Mouse (Mus musculus): Measurements from ENCODE around the gene Gm5478.

DNA sequence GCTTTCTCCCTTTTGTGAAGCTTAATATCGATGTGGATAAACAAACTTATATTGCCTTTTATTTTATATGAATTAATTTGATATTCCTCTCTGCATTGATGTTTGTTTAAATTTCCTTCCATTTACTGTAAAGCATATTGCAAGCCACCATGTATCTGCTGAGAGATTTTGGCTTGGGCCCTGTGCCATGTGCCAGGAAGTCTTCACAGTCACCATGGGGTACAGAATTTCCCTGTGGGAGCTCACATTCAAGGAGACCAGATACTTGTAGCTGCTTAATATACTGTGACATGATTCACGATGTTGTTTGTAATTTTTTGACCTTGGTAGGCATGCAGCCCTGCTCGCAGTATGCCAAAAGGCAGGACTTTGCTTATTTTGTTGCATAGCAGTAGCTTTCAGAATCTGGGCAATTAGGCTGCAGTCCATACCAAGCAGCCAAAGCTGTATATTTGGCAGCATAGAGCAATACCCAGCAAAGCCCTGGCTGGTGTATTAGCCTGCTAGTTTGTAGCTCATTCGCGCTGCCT, 5.6 kb upstream of the Gm5478 start:
- TF ChIP-seq CTCF (IDR thresholded peaks at IDR 0.05; ENCODE audit: low read depth) = no peak
- no peak for TF ChIP-seq EP300 (IDR thresholded peaks at IDR 0.05; ENCODE audit: low read depth)

Data from liver, embryonic 14.5 days (tissue).